Mouse (Mus musculus) hindbrain, embryonic 16.5 days (tissue): ENCODE measurements at regions not wholly inside any gene's neighbourhood (a gene's known extent, or its start where the extent isn't known, plus 50 kb on each side); places are given as distances from the start of the nearest gene placed in this dataset.

Experiments used
- ATAC-seq: fragments of 200-750 bp; cut with Nextera tagmentation; 2 replicates; pipeline ENCODE4 v1.8.0; 2017; ENCODE audit warnings: moderate TSS enrichment, moderate library complexity
- H3K27ac ChIP-seq: fragments of 300-500 bp; sonication (generic); 2 replicates; pipeline ENCODE4 v1.5.1; 2014; ENCODE audit warnings: low read depth, mild to moderate bottlenecking, control low read depth, low read length, moderate library complexity
- H3K27me3 ChIP-seq: fragments of 300-500 bp; sonication (generic); replicated peaks from 2 replicates; pipeline ENCODE4 v1.6.1; 2014; ENCODE audit warnings: low read length; ENCODE audit not compliant: control insufficient read depth, insufficient read depth
- H3K36me3 ChIP-seq: fragments of 300-500 bp; sonication (generic); 2 replicates; pipeline ENCODE4 v1.6.1; 2014; ENCODE audit warnings: mild to moderate bottlenecking, low read length, moderate library complexity, mixed read lengths; ENCODE audit not compliant: control insufficient read depth, insufficient read depth
- H3K4me1 ChIP-seq: fragments of 300-500 bp; sonication (generic); 2 replicates; pipeline ENCODE4 v1.6.1; 2014; ENCODE audit warnings: low read depth, low read length; ENCODE audit not compliant: control insufficient read depth, insufficient read depth
- H3K4me2 ChIP-seq: fragments of 300-500 bp; sonication (generic); 2 replicates; pipeline ENCODE4 v1.6.1; 2014; ENCODE audit warnings: mild to moderate bottlenecking, low read length, control low read depth, moderate library complexity
- H3K4me3 ChIP-seq: fragments of 300-500 bp; sonication (generic); 2 replicates; pipeline ENCODE4 v1.5.1; 2014; ENCODE audit warnings: mild to moderate bottlenecking, low read length, control low read depth, moderate library complexity
- H3K9ac ChIP-seq: fragments of 300-500 bp; sonication (generic); 2 replicates; pipeline ENCODE4 v1.6.1; 2014; ENCODE audit warnings: low read depth, mild to moderate bottlenecking, control low read depth, low read length, moderate library complexity
- H3K9me3 ChIP-seq: fragments of 300-500 bp; sonication (generic); 2 replicates; pipeline ENCODE4 v1.6.1; 2014; ENCODE audit warnings: mild to moderate bottlenecking, low read length, moderate library complexity; ENCODE audit not compliant: control insufficient read depth
- WGBS: fragments of 180-500 bp; shearing (Covaris S2); extraction: QIAGEN DNeasy Blood & Tissue Kit; methylation state at CpG from one replicate; pipeline ENCODE4 v1.1.7; 2014; 5-methylcytosine and 5-hydroxymethylcytosine counted together

DNA sequence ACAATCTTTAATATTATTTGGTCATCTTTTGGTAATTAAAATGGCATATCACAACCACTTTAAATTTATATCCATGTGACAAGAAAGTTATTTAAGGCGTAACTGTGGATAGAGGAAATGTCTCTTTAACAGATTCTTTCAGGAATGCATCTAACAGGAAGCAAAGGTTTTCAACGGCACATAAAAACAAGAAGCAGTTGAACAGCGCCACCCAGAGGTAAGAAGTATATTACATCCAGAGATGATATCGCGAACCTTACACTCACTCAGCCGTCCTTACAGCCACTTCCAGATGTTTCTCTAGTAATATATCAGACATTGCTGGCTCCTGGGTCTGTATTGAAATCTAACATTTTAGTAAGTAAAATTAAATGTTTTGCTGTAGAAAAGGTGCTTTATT is 70.5 kb upstream of the Hnrnpa3 start:
- ATAC-seq, result no peak
- no peak overlapping the region for H3K9ac ChIP-seq
- H3K4me3 ChIP-seq, result no peak overlapping the region
- H3K9me3 ChIP-seq, result no peaks in the 10 kb centered on the region
- H3K36me3 ChIP-seq, result no peaks in the 10 kb centered on the region
- peaks cover 2% of the 10 kb centered on the region; the same call in 1 of the 2 replicates for H3K27me3 ChIP-seq
- no peak overlapping the region for H3K4me2 ChIP-seq
- no peak overlapping the region for H3K27ac ChIP-seq
- WGBS, result 2% methylated on average over 6 of the region's 6 CpGs
- peaks cover 5% of the 10 kb centered on the region for H3K4me1 ChIP-seq

DNA sequence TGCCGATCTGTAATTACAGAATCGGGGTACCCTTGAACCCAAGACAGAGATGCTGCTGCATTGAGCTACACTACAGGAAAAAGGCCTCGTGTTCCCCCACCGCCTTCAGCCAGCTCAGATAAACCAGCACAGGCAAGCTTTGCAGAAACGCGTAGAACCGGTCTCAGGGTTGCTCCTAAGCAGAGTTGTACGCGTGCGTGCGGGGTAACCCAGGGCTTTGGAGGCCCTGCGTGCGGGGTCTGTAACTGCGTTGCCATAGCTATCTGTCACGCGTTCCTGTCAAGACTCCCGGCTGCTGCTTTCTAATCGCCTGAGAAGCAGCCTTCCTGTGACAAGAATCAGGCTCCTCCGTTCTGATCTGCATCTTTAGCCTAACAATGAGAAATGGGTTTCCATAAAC is 69.6 kb upstream of the Hnrnpa3 start:
- H3K36me3 ChIP-seq, result no peaks in the 10 kb centered on the region
- peaks cover 2% of the 10 kb centered on the region; the same call in 1 of the 2 replicates for H3K27me3 ChIP-seq
- peak overlapping the region; percentile 9 for H3K4me3 ChIP-seq
- H3K27ac ChIP-seq, result no peak overlapping the region
- H3K9ac ChIP-seq, result no peak overlapping the region
- H3K9me3 ChIP-seq, result no peaks in the 10 kb centered on the region
- peak; percentile 50; the same call in 1 of the 2 replicates for ATAC-seq
- 5% methylated on average over 19 of the region's 19 CpGs for WGBS
- peaks cover 5% of the 10 kb centered on the region for H3K4me1 ChIP-seq
- H3K4me2 ChIP-seq, result peak overlapping the region; percentile 44

DNA sequence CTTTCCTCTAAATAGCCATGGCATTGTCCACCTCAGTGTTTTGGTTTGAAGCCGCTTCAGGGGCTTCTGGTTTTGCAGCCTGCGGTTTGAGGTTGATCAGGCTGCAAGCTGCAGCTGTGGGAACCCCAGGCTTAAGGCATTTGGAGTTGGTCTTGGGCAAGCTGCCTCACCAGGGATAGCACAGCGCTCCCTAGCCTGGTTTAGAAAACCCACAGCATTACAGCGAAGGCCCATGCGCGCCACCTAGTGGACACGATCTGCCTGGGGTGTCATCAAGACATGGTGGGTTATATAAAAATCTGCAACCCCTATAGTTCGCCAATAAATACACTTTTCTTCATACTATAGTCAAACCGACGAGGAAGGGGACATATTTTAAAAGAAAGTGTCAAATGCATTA is 68.9 kb upstream of the Hnrnpa3 start:
- 5% methylated on average over 10 of the region's 10 CpGs for WGBS
- no peak overlapping the region; the same call in 1 of the 2 replicates for H3K4me3 ChIP-seq
- H3K9me3 ChIP-seq, result no peaks in the 10 kb centered on the region
- peaks cover 2% of the 10 kb centered on the region; the same call in 1 of the 2 replicates for H3K4me1 ChIP-seq
- peaks cover 2% of the 10 kb centered on the region; the same call in 1 of the 2 replicates for H3K27me3 ChIP-seq
- ATAC-seq, result 0 out of 2 replicates have a peak, but pooled peaks have one; percentile 27
- H3K27ac ChIP-seq, result no peak overlapping the region
- no peaks in the 10 kb centered on the region for H3K36me3 ChIP-seq
- peak overlapping the region; percentile 44 for H3K4me2 ChIP-seq
- no peak overlapping the region for H3K9ac ChIP-seq

DNA sequence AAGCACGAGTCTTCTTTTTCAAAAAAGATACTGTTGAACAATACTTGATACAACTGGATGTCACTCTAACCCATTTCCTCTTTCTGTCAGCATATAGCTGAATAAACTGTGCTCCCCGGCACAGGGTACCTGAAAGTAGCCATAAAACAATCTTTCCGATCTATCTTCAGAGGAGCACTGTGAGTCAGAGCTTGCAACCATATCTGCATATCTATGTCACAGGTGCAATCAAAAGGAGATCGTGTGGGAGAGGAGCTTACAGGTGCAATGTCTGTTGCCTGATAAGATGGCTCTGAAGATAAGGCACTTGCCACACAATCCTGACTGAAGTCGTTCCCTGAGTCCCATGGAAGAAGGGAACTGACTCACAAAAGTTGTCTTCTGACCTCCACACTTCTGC is 58.5 kb upstream of the Hnrnpa3 start:
- H3K4me2 ChIP-seq, result no peak overlapping the region
- no peak overlapping the region for H3K4me3 ChIP-seq
- H3K27me3 ChIP-seq, result no peaks in the 10 kb centered on the region
- no peaks in the 10 kb centered on the region for H3K9me3 ChIP-seq
- H3K27ac ChIP-seq, result no peak overlapping the region
- H3K4me1 ChIP-seq, result peaks cover 7% of the 10 kb centered on the region
- no peak overlapping the region for H3K9ac ChIP-seq
- WGBS, result 81% methylated on average over 5 of the region's 5 CpGs
- ATAC-seq, result no peak
- H3K36me3 ChIP-seq, result no peaks in the 10 kb centered on the region

DNA sequence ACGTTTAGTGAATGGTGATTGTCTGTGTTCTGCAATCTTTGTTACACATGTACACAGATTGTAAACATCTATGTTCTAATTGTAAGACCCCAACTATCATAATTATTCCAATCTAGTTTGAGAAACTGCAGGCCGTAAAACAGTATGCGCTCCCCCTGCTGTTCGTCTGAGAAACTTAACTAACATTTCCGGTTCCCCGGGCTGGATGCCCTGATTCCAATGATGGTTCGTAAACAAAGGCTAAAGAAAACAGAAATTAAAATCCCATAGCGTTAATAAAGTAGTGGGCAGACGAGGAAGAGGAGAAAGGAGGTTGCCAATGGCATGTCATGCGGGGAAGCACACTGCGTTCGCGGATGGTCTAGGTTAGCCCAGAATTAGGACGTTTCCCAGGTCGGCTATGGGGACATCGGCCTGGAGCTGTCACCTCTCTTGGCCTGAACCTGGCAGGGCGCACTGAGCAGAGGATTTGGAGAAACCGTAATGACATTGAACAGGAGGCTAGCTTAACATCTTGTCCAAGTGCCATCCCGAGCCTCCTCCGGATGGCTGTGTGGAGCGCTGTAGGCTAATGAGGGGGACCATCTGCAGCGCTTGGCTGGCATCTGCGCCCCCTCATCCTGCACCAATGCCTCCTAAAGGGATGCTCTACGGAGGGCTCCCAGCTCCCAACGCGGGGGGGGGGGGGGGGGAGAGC is 55.7 kb upstream of the Hnrnpa3 start:
- H3K4me2 ChIP-seq, result peak overlapping the region; percentile 60
- 9% methylated on average over 24 of the region's 26 CpGs for WGBS
- peaks cover under 1% of the 10 kb centered on the region; the same call in 1 of the 2 replicates for H3K27me3 ChIP-seq
- H3K9ac ChIP-seq, result peak overlapping the region; percentile 47
- peak overlapping the region; percentile 9 for H3K27ac ChIP-seq
- H3K9me3 ChIP-seq, result no peaks in the 10 kb centered on the region
- ATAC-seq, result peak; percentile 88
- peaks cover 7% of the 10 kb centered on the region for H3K4me1 ChIP-seq
- H3K4me3 ChIP-seq, result peak overlapping the region; percentile 40
- H3K36me3 ChIP-seq, result no peaks in the 10 kb centered on the region

DNA sequence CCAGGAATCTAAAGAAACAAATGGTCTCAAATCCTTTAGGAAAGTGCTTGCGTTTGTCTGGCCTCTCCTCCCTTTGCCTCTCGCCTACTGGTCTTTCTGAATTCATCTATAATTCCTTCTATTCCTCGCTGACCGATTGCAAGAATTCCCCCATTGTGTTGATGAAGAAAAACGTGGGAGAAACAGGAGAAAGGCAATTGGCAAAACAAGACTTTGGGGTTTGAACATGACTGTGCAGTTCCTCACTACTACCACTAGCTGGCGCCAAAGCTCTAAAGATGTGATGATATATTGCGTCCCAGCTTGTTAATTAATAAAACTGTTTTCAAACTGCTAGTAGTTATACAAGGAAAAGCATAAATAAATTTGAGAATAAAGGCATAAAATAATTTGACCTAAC is 53.4 kb upstream of the Hnrnpa3 start:
- no peak for ATAC-seq
- peaks cover 4% of the 10 kb centered on the region for H3K27me3 ChIP-seq
- H3K9ac ChIP-seq, result 0 out of 2 replicates have a peak overlapping the region, but pooled peaks have one; percentile 15
- H3K4me3 ChIP-seq, result no peak overlapping the region
- no peaks in the 10 kb centered on the region for H3K9me3 ChIP-seq
- no peaks in the 10 kb centered on the region for H3K36me3 ChIP-seq
- WGBS, result under 1% methylated on average over 7 of the region's 7 CpGs
- H3K4me1 ChIP-seq, result peaks cover 7% of the 10 kb centered on the region
- H3K4me2 ChIP-seq, result peak overlapping the region; percentile 35
- H3K27ac ChIP-seq, result no peak overlapping the region

DNA sequence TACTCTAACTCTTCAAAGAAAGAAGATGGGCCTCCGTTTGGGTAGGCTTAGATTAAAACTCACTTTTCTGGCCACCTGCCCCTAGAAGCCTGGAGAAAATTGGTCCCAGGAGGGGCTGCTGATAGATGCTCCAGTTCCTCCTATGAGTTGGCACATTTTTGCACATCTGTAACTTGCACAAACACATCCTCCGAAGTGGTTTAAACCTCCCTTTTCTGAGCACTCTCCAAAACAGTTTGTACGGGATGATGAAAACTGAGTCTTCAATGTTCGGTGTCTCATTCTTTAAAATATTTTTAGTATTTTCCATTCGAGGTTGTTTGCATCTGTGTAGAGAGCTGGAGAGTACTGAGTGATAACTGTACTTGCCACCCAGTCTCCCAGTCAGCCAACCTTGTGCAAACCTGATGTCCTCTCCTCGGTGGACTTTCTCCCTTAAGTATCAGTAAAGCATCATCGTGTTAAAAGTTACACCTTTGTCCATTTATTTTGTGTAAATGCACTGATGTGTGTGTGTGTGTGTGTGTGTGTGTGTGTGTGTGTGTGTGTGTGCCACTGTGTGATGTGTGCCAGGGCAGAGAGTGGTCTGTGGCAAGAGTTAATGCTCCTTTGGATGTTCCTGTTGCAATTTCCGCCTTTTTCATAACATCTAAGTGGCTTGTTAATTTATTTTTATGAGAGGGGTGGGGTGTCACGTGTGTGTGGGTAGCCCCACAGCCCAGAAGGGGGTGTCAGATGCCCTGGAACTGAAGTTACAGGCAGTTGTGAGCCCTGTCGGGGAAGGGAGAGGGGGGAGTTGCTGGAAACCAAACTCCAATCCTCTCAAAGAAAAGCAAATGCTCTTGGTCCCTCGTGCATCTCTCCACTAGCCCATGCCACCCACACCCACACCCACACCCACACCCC is 51.8 kb upstream of the Hnrnpa3 start:
- Histone ChIP-seq H3K4me3 (no peak overlapping the region), H3K27me3 (peaks cover 4% of the 10 kb centered on the region), H3K4me1 (peaks cover 7% of the 10 kb centered on the region), H3K36me3 (no peaks in the 10 kb centered on the region), H3K9ac (no peak overlapping the region), H3K4me2 (no peak overlapping the region), H3K27ac (no peak overlapping the region), H3K9me3 (no peaks in the 10 kb centered on the region)
- 68% methylated on average over 11 of the region's 11 CpGs for WGBS
- no peak for ATAC-seq

DNA sequence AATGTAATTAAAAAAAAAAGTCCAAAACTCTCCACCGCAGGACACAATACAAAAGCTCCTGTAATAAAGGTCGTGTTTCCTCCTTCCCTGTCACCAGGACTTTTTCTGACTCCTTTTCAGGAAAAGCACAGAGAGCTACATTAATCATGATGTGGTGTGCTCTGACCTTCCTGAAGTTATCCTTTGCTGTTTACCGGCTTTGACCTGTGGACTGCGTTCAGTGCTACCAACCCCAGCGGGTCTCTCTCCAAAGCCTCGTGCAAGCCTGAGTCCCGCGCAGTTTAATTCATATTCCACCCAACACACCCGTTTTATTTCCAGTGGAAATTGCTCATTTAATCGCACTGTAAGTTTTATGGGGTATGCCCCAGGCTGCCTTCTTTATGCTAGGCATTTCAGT is 51.1 kb upstream of the Hnrnpa3 start:
- peaks cover 7% of the 10 kb centered on the region for H3K4me1 ChIP-seq
- H3K4me3 ChIP-seq, result no peak overlapping the region
- 67% methylated on average over 10 of the region's 10 CpGs for WGBS
- no peak overlapping the region for H3K9ac ChIP-seq
- H3K36me3 ChIP-seq, result no peaks in the 10 kb centered on the region
- H3K9me3 ChIP-seq, result no peaks in the 10 kb centered on the region
- peaks cover 4% of the 10 kb centered on the region for H3K27me3 ChIP-seq
- no peak for ATAC-seq
- H3K4me2 ChIP-seq, result no peak overlapping the region
- H3K27ac ChIP-seq, result no peak overlapping the region

DNA sequence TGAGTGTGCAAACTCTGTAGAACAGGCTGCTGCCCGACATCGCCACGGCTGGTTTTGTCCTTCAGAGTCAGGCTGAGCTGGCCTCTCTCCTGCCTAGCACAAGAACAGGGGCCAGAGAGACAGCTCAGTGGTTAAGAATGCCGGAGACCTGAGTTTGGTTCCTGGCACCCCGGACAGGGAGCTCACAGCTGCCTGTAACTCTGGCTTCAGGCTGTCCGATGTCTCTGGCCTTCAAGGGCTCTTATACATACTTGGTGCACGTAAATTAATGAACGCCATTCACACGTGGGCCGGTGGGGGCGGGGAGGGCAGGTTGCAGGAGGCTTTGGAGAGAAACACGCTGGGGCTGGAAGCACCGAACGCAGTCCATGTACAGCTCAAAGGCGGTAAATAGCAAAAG is 50.6 kb upstream of the Hnrnpa3 start:
- H3K9ac ChIP-seq, result no peak overlapping the region; the same call in 1 of the 2 replicates
- no peaks in the 10 kb centered on the region for H3K36me3 ChIP-seq
- peaks cover 4% of the 10 kb centered on the region for H3K27me3 ChIP-seq
- no peak for ATAC-seq
- no peak overlapping the region for H3K27ac ChIP-seq
- no peak overlapping the region for H3K4me2 ChIP-seq
- peaks cover 4% of the 10 kb centered on the region for H3K4me1 ChIP-seq
- 49% methylated on average over 15 of the region's 15 CpGs for WGBS
- no peaks in the 10 kb centered on the region for H3K9me3 ChIP-seq
- H3K4me3 ChIP-seq, result no peak overlapping the region
